Mouse (Mus musculus) large intestine, adult 2 months (tissue): ENCODE results near the gene Ddah2. TPM values are rescaled to one million over a fixed set of nuclear protein-coding genes. Genes with fewer than 3 reads are reported as not detected.

Source experiments
- DNase-seq: peaks from one replicate; pipeline ENCODE4 v3.0.0-alpha.2; 2012; ENCODE audit warnings: low read depth, low spot score
- WGBS: fragments of 180-500 bp; shearing (Covaris S2); methylation state at CpG from one replicate; pipeline ENCODE4 v1.1.7; 2018; 5-methylcytosine and 5-hydroxymethylcytosine counted together
- polyA plus RNA-seq: library from polyadenylated mRNA; depleted of rRNA; stranded (reverse); fragments of >200 nt; gene quantifications from 2 replicates; pipeline ENCODE4 v1.2.3, GENCODE M21; 2012; rRNA removed

The Ddah2 gene
- polyA plus RNA-seq, 1 experiment, result 14.9 TPM

GRCm38 (mm10) chr17:35094475-35095365 is 35.9 kb downstream of the Ddah2 start:
- DNase-seq, result no peak
- WGBS, result 87% methylated on average over 15 of the region's 15 CpGs

- WGBS, result 93% methylated on average over 12 of the region's 12 CpGs
- no peak for DNase-seq
Measured at GRCm38 (mm10) chr17:35096597-35096996, 37.8 kb downstream of the Ddah2 start.

GRCm38 (mm10) chr17:35097164-35097655 is 38.4 kb downstream of the Ddah2 start:
- WGBS, result 89% methylated on average over 12 of the region's 12 CpGs
- no peak for DNase-seq

GRCm38 (mm10) chr17:35100196-35100765 is 41.4 kb downstream of the Ddah2 start:
- 68% methylated on average over 10 of the region's 10 CpGs for WGBS
- DNase-seq, result no peak

GRCm38 (mm10) chr17:35101161-35101560 is 42.3 kb downstream of the Ddah2 start:
- 91% methylated on average over 11 of the region's 11 CpGs for WGBS
- DNase-seq, result no peak

- WGBS, result 74% methylated on average over 8 of the region's 8 CpGs
Measured at GRCm38 (mm10) chr17:35102299-35102698, 43.5 kb downstream of the Ddah2 start.

GRCm38 (mm10) chr17:35103221-35103690 is 44.4 kb downstream of the Ddah2 start:
- WGBS, result 27% methylated on average over 6 of the region's 6 CpGs
- DNase-seq, result no peak

More at GRCm38 (mm10) chr17:35102299-35102698, 43.5 kb downstream of the Ddah2 start:
- no peak for DNase-seq

- no peak for DNase-seq
- WGBS, result 93% methylated on average over 7 of the region's 7 CpGs
Measured at GRCm38 (mm10) chr17:35104079-35104478, 45.2 kb downstream of the Ddah2 start.

- WGBS, result 87% methylated on average over 6 of the region's 6 CpGs
- no peak for DNase-seq
Measured at GRCm38 (mm10) chr17:35104754-35105153, 45.9 kb downstream of the Ddah2 start.

GRCm38 (mm10) chr17:35105740-35106389 is 47.0 kb downstream of the Ddah2 start:
- DNase-seq, result no peak
- WGBS, result 24% methylated on average over 13 of the region's 13 CpGs

GRCm38 (mm10) chr17:35106522-35106921 is 47.7 kb downstream of the Ddah2 start:
- WGBS, result 62% methylated on average over 3 of the region's 3 CpGs
- no peak for DNase-seq

- WGBS, result 71% methylated on average over 6 of the region's 6 CpGs
- no peak for DNase-seq
Measured at GRCm38 (mm10) chr17:35108097-35108496, 49.3 kb downstream of the Ddah2 start, which contains the start of gene Ly6g5c. Gene Ly6g5c, plus strand, starts transcription at chr17:35108279.

Other genes with a start within 250 kb of the Ddah2 start
- gene Stk19, start 222.1 kb upstream of the Ddah2 start, polyA plus RNA-seq, result 49.5 and 57.9 TPM in 2 replicates
- gene Dxo, start 222.0 kb upstream of the Ddah2 start, polyA plus RNA-seq, result 75.2 and 76.4 TPM in 2 replicates
- gene Skiv2l, start 208.8 kb upstream of the Ddah2 start, polyA plus RNA-seq, result 61.1 and 89.6 TPM in 2 replicates
- gene Nelfe, start 208.6 kb upstream of the Ddah2 start, polyA plus RNA-seq, result 31.2 and 33.8 TPM in 2 replicates
- 64.4 and 94.3 TPM in 2 replicates for gene Cfb, start 196.5 kb upstream of the Ddah2 start, polyA plus RNA-seq
- 4.7 and 5.8 TPM in 2 replicates for gene Zbtb12, start 179.6 kb upstream of the Ddah2 start, polyA plus RNA-seq
- not detected in 2 replicates for gene Gm20547, start 177.0 kb upstream of the Ddah2 start, polyA plus RNA-seq
- gene C2, start 160.8 kb upstream of the Ddah2 start, polyA plus RNA-seq, result 28.1 and 31.1 TPM in 2 replicates
- 151 and 185 TPM in 2 replicates for gene Ehmt2, start 160.6 kb upstream of the Ddah2 start, polyA plus RNA-seq
- gene Slc44a4, start 144.6 kb upstream of the Ddah2 start, polyA plus RNA-seq, result 180 and 226 TPM in 2 replicates
- 64.9 and 118 TPM in 2 replicates for gene Neu1, start 127.8 kb upstream of the Ddah2 start, polyA plus RNA-seq
- gene Hspa1b, start 99.8 kb upstream of the Ddah2 start, polyA plus RNA-seq, result 10.5 and 12.0 TPM in 2 replicates
- gene Gm20481, start 89.1 kb upstream of the Ddah2 start, polyA plus RNA-seq, result not detected in 2 replicates
- gene Hspa1a, start 86.9 kb upstream of the Ddah2 start, polyA plus RNA-seq, result 6.4 and 6.6 TPM in 2 replicates
- gene Hspa1l, start 86.3 kb upstream of the Ddah2 start, polyA plus RNA-seq, result 0.21 and 0.22 TPM in 2 replicates
- gene Lsm2, start 77.2 kb upstream of the Ddah2 start, polyA plus RNA-seq, result 108 and 113 TPM in 2 replicates
- gene Vars, start 58.0 kb upstream of the Ddah2 start, polyA plus RNA-seq, result 104 and 139 TPM in 2 replicates
- gene Vwa7, start 42.5 kb upstream of the Ddah2 start, polyA plus RNA-seq, result 0.38 and 0.64 TPM in 2 replicates
- 0.81 and 0.83 TPM in 2 replicates for gene Sapcd1, start 31.0 kb upstream of the Ddah2 start, polyA plus RNA-seq
- 2.0 and 3.3 TPM in 2 replicates for gene Msh5, start 12.3 kb upstream of the Ddah2 start, polyA plus RNA-seq
- 209 and 263 TPM in 2 replicates for gene Clic1, start 9.1 kb upstream of the Ddah2 start, polyA plus RNA-seq
- 0.17 and 3.8 TPM in 2 replicates for gene Ly6g6c, start 6.4 kb downstream of the Ddah2 start, polyA plus RNA-seq
- gene Mpig6b, start 7.1 kb downstream of the Ddah2 start, polyA plus RNA-seq, result 0.26 and 0.47 TPM in 2 replicates
- 0.38 and 0.73 TPM in 2 replicates for gene Ly6g6e, start 17.9 kb downstream of the Ddah2 start, polyA plus RNA-seq
- 0.89 and 3.5 TPM in 2 replicates for gene Ly6g6d, start 19.0 kb downstream of the Ddah2 start, polyA plus RNA-seq
- gene Ly6g6f, start 26.6 kb downstream of the Ddah2 start, polyA plus RNA-seq, result 1.6 and 2.6 TPM in 2 replicates
- gene Abhd16a, start 30.2 kb downstream of the Ddah2 start, polyA plus RNA-seq, result 71.9 and 115 TPM in 2 replicates
- 0.81 TPM in 1 of 2 replicates, not detected in the other for gene Ly6g5c, start 49.2 kb downstream of the Ddah2 start, polyA plus RNA-seq
- gene Ly6g5b, start 56.4 kb downstream of the Ddah2 start, polyA plus RNA-seq, result 2.2 and 3.0 TPM in 2 replicates
- gene Gpank1, start 62.4 kb downstream of the Ddah2 start, polyA plus RNA-seq, result 18.4 and 19.4 TPM in 2 replicates
- gene Csnk2b, start 63.0 kb downstream of the Ddah2 start, polyA plus RNA-seq, result 358 and 375 TPM in 2 replicates
- gene D17H6S53E, start 67.3 kb downstream of the Ddah2 start, polyA plus RNA-seq, result 11.7 and 17.5 TPM in 2 replicates
- gene Apom, start 73.0 kb downstream of the Ddah2 start, polyA plus RNA-seq, result 0.26 TPM in 1 of 2 replicates, not detected in the other
- gene Bag6, start 76.1 kb downstream of the Ddah2 start, polyA plus RNA-seq, result 103 and 147 TPM in 2 replicates
- gene Prrc2a, start 105.9 kb downstream of the Ddah2 start, polyA plus RNA-seq, result 227 and 272 TPM in 2 replicates
- gene Aif1, start 117.0 kb downstream of the Ddah2 start, polyA plus RNA-seq, result 3.7 and 3.8 TPM in 2 replicates
- gene Lst1, start 129.4 kb downstream of the Ddah2 start, polyA plus RNA-seq, result 25.5 and 32.1 TPM in 2 replicates
- gene Ltb, start 135.4 kb downstream of the Ddah2 start, polyA plus RNA-seq, result 23.4 and 35.1 TPM in 2 replicates
- 3.7 and 4.9 TPM in 2 replicates for gene Tnf, start 143.0 kb downstream of the Ddah2 start, polyA plus RNA-seq
- gene Lta, start 146.3 kb downstream of the Ddah2 start, polyA plus RNA-seq, result 1.8 and 2.5 TPM in 2 replicates
- gene Gm16181, start 161.8 kb downstream of the Ddah2 start, polyA plus RNA-seq, result not detected in 2 replicates
- 4.2 and 4.5 TPM in 2 replicates for gene Atp6v1g2, start 174.6 kb downstream of the Ddah2 start, polyA plus RNA-seq
- 11.8 and 13.0 TPM in 2 replicates for gene Nfkbil1, start 176.8 kb downstream of the Ddah2 start, polyA plus RNA-seq
- gene Ddx39b, start 182.7 kb downstream of the Ddah2 start, polyA plus RNA-seq, result 287 and 309 TPM in 2 replicates
- 1,065 and 1,224 TPM in 2 replicates for gene H2-D1, start 203.7 kb downstream of the Ddah2 start, polyA plus RNA-seq